Mouse (Mus musculus) ES-E14 (cell line): ENCODE results near the gene 3110009E18Rik.

Source experiments
- CHD2 ChIP-seq: IDR thresholded peaks from 2 replicates; pipeline ENCODE4 v1.6.1; 2014; ENCODE audit warnings: mild to moderate bottlenecking, low read depth, low read length, inconsistent platforms
- ZNF384 ChIP-seq: IDR thresholded peaks from 2 replicates; pipeline ENCODE4 v1.6.1; 2012; ENCODE audit warnings: low read depth, low read length, inconsistent platforms

DNA sequence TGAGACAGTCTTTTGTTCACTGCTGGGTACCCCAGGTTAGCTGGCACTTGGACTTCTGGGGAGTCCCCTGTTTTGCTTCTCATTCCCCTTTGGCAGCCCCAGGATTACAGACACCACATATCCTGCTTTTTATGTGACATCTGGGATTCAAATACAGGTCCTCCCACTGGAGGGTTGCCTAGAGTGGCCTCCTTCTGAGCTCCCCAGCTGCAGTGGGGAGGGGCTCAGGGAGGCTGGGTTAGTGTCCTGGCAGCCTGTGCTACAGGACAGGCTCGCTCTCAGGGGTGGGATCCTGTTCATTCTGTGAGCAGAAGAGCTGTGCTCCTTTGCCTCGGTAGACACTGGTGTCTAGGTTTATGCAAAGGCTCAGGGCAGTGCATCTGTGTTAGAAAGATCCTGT lies 100.3 kb downstream of the 3110009E18Rik start:
- no peak for TF ChIP-seq ZNF384
- TF ChIP-seq CHD2 = no peak
